Mouse (Mus musculus) lung, embryonic 16.5 days (tissue): ENCODE measurements around the gene Brd4. TPM values are rescaled to one million over a fixed set of nuclear protein-coding genes. Genes with fewer than 3 reads are reported as not detected.

Experiments
- ATAC-seq: fragments of 200-750 bp; cut with Nextera tagmentation; 2 replicates; pipeline ENCODE4 v1.8.0; 2017; ENCODE audit warnings: low read depth, mild to moderate bottlenecking, moderate library complexity
- H3K27ac ChIP-seq: fragments of 300-500 bp; sonication (generic); 2 replicates; pipeline ENCODE4 v1.5.1; 2014; ENCODE audit warnings: mild to moderate bottlenecking, control low read depth, low read length
- H3K27me3 ChIP-seq: fragments of 300-500 bp; sonication (generic); 2 replicates; pipeline ENCODE4 v1.6.1; 2014; ENCODE audit warnings: low read depth, low read length, mixed read lengths; ENCODE audit not compliant: control insufficient read depth, insufficient read depth
- H3K36me3 ChIP-seq: fragments of 300-500 bp; sonication (generic); 2 replicates; pipeline ENCODE4 v1.6.1; 2014; ENCODE audit warnings: low read length; ENCODE audit not compliant: control insufficient read depth, insufficient read depth
- H3K4me1 ChIP-seq: fragments of 300-500 bp; sonication (generic); replicated peaks from 2 replicates; pipeline ENCODE4 v1.6.1; 2014; ENCODE audit warnings: low read length, mixed read lengths; ENCODE audit not compliant: control insufficient read depth, insufficient read depth
- H3K4me2 ChIP-seq: fragments of 300-500 bp; sonication (generic); 2 replicates; pipeline ENCODE4 v1.6.1; 2014; ENCODE audit warnings: low read depth, low read length, control low read depth
- H3K4me3 ChIP-seq: fragments of 300-500 bp; sonication (generic); 2 replicates; pipeline ENCODE4 v1.5.1; 2014; ENCODE audit warnings: mild to moderate bottlenecking, low read length, control low read depth
- H3K9ac ChIP-seq: fragments of 300-500 bp; sonication (generic); 2 replicates; pipeline ENCODE4 v1.6.1; 2014; ENCODE audit warnings: low read length, control low read depth
- H3K9me3 ChIP-seq: fragments of 300-500 bp; sonication (generic); 2 replicates; pipeline ENCODE4 v1.6.1; 2016; ENCODE audit warnings: low read length; ENCODE audit not compliant: control insufficient read depth
- WGBS: fragments of 180-500 bp; shearing (Covaris S2); extraction: QIAGEN DNeasy Blood & Tissue Kit; methylation state at CpG from one replicate; pipeline ENCODE4 v1.1.7; 2014; 5-methylcytosine and 5-hydroxymethylcytosine counted together
- polyA plus RNA-seq: library from polyadenylated mRNA; unstranded; fragments of >200 nt; fragmentation: Nextera tagmentation; extraction: Ambion mirVana; gene quantifications from 2 replicates; pipeline ENCODE4 v1.2.1, GENCODE M21; 2015

Gene Brd4
- polyA plus RNA-seq, 1 experiment from 2014 or later = 83.2 TPM

DNA sequence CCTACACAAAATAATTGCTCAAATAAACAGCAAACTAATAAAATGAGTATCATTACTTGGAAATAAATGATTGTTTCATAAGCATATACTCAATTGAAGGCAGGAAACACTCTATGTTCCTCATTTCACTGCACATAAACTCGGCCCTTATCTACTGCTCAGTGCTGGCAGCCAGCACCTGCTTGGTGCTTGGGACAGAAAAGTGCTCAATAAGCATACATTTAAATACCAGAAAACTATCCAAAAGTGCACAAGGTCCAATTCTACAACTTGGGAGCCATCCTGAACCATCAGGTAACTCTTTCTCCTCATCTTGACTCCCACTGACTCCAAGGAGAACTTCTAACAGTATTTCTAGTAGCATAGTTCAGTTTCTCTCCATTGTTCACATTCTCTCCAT is 16.9 kb downstream of the Brd4 start:
- no peaks in the 10 kb centered on the region; the same call in 1 of the 2 replicates for H3K4me1 ChIP-seq
- no peak overlapping the region for H3K4me2 ChIP-seq
- 55% methylated on average over 1 of the region's 1 CpGs for WGBS
- H3K9ac ChIP-seq = no peak overlapping the region
- no peaks in the 10 kb centered on the region for H3K36me3 ChIP-seq
- no peak for ATAC-seq
- H3K27ac ChIP-seq = no peak overlapping the region
- H3K4me3 ChIP-seq = no peak overlapping the region
- H3K27me3 ChIP-seq = no peaks in the 10 kb centered on the region
- no peaks in the 10 kb centered on the region for H3K9me3 ChIP-seq

DNA sequence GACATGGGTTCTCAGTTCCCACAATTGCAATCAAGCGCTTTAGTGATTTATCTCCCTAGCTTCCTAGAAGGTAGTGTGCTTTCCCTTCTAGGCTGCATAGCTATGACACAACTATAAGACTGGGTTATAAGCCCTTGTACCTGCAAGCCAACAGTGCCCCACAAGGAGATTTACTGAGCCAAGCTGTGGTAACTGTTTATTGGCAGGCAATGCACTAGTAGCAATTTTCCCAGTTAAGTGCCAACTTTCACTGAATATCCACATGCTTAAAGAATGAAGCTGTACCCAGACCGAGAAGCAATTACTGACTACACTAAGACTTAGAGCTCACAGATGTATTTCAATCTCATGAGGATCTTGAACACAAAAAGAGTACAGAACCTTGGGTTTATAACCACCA is 20.9 kb downstream of the Brd4 start:
- Histone ChIP-seq H3K4me1 (no peaks in the 10 kb centered on the region; the same call in 1 of the 2 replicates), H3K36me3 (no peaks in the 10 kb centered on the region), H3K4me3 (no peak overlapping the region), H3K27ac (no peak overlapping the region), H3K4me2 (no peak overlapping the region), H3K27me3 (no peaks in the 10 kb centered on the region), H3K9ac (no peak overlapping the region), H3K9me3 (no peaks in the 10 kb centered on the region)
- WGBS = 89% methylated on average over 2 of the region's 2 CpGs
- ATAC-seq = no peak

DNA sequence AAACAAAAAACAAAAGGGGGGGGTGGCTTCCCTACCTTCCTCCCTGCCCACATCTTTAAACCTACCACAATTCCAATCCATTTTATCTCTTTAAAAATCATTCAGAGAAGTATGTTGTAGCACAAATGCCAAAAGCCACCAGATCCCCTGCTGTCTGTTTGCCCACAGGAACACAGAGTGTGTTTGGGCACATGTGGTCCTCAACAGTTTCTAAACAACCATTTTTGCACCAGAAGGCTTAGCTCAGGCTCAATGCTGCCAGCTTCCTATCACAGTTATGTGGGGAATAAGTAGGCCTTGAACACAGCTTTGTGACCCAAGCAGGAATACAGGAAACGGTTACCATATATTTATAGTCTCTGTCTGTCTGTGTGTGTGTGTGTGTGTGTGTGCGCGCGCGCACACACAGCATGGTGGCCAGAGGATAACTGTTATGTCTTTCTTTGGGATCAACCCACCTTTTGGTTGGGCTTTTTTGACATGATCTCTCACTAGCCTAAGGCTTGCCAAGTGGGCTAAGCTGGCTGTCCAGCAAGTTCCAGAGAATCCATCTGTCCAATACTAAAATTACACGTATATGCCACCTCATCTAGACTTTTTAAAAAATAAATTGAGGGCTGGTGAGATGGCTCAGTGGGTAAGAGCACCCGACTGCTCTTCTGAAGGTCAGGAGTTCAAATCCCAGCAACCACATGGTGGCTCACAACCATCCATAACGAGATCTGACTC is 21.5 kb downstream of the Brd4 start:
- H3K4me2 ChIP-seq = no peak overlapping the region
- no peaks in the 10 kb centered on the region; the same call in 1 of the 2 replicates for H3K4me1 ChIP-seq
- WGBS = 89% methylated on average over 8 of the region's 8 CpGs
- H3K4me3 ChIP-seq = no peak overlapping the region
- no peaks in the 10 kb centered on the region for H3K27me3 ChIP-seq
- H3K9ac ChIP-seq = no peak overlapping the region
- no peaks in the 10 kb centered on the region for H3K36me3 ChIP-seq
- no peaks in the 10 kb centered on the region for H3K9me3 ChIP-seq
- H3K27ac ChIP-seq = no peak overlapping the region
- no peak for ATAC-seq

DNA sequence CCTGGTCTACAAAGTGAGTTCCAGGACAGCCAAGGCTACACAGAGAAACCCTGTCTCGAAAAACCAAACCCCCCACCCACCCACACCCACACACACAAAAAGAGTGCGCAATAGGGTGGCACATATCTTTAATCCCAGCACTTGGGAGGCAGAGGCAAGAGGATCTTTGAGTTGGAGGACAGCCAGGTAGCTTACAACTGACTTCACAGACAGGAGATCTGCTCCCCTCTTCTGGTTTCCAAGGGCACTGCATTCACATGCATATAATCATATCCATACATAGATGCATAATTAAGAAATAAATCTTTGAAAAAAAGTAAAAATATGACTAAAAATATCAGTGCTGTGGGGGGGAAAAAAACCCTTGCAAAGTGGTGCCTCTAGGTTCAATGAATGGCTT is 25.7 kb downstream of the Brd4 start:
- Histone ChIP-seq H3K9me3 (no peaks in the 10 kb centered on the region), H3K4me1 (peaks cover 3% of the 10 kb centered on the region; the same call in 1 of the 2 replicates), H3K27me3 (no peaks in the 10 kb centered on the region), H3K9ac (no peak overlapping the region), H3K36me3 (no peaks in the 10 kb centered on the region), H3K27ac (no peak overlapping the region), H3K4me2 (no peak overlapping the region), H3K4me3 (no peak overlapping the region)
- ATAC-seq = no peak
- WGBS = 100% methylated on average over 2 of the region's 2 CpGs

DNA sequence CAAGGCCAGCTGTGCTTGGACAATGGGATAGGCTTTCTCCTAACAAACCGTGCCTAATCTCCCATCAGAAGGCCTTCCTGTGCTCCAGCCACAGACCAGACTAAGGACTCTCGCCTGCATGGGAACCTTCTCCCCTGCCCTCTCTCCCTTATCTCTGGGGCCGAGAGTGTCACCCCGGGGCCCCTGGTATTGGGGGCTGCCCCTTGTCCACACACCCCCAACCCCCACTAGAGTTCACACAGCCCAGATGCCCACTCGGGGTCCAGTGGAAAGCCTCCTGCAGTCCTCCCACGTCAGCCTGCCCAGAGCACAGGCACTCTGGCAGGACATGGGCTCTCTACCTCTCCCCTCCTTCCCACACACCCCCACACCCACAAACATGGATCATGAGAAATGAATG is 26.6 kb downstream of the Brd4 start:
- Histone ChIP-seq H3K4me1 (0 out of 2 replicates have a peak, but pooled peaks cover 5% of the 10 kb centered on the region), H3K27ac (no peak overlapping the region), H3K4me2 (no peak overlapping the region), H3K36me3 (no peaks in the 10 kb centered on the region), H3K27me3 (no peaks in the 10 kb centered on the region), H3K9ac (no peak overlapping the region), H3K9me3 (no peaks in the 10 kb centered on the region), H3K4me3 (no peak overlapping the region)
- ATAC-seq = no peak
- 63% methylated on average over 6 of the region's 6 CpGs for WGBS

DNA sequence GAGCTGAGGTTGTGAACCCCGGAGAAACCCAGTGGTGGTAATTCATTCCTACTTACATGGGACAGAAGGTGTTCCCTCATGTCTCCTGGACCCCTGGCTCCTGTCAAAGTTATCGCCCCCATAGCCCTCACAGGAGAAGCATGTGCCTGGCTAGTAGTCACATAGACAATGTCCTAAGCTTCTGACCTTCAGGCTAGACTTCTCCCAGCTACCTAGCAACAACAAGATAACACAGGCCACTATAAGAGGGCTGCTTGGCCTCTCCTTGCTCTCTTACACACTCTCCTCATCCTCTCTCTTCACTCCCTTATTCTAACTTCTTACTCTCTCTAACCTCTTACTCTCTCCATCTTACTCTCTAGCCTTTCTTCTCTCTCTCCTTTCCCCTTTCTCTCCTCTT is 27.1 kb downstream of the Brd4 start:
- no peak for ATAC-seq
- H3K4me1 ChIP-seq = 0 out of 2 replicates have a peak, but pooled peaks cover 5% of the 10 kb centered on the region
- H3K9ac ChIP-seq = no peak overlapping the region
- H3K27ac ChIP-seq = no peak overlapping the region
- no peak overlapping the region for H3K4me3 ChIP-seq
- no peaks in the 10 kb centered on the region for H3K9me3 ChIP-seq
- H3K36me3 ChIP-seq = no peaks in the 10 kb centered on the region
- H3K4me2 ChIP-seq = no peak overlapping the region
- H3K27me3 ChIP-seq = no peaks in the 10 kb centered on the region
- 89% methylated on average over 2 of the region's 2 CpGs for WGBS

DNA sequence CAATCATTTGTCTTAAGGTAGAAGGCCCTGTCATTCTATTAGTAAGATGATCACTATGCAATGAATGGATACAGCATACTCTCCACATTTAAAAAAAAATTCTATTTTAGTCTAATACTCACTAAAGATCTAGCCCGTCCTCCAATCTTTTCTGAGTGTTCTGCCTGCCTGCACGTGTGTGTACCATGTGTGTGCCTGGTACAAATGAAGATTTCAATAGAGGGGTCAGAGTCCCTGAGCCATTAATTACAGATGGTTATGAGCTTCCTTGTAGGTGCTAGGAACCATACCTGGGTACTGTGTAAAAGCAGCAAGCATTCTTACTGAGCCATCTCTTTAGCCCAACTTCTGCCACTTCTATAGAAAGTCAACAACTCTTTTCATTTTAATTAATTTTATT is 27.6 kb downstream of the Brd4 start:
- 0 out of 2 replicates have a peak, but pooled peaks cover 5% of the 10 kb centered on the region for H3K4me1 ChIP-seq
- no peak overlapping the region for H3K4me3 ChIP-seq
- 76% methylated on average over 2 of the region's 2 CpGs for WGBS
- no peaks in the 10 kb centered on the region for H3K27me3 ChIP-seq
- no peak overlapping the region for H3K9ac ChIP-seq
- H3K9me3 ChIP-seq = no peaks in the 10 kb centered on the region
- H3K27ac ChIP-seq = no peak overlapping the region
- no peak for ATAC-seq
- H3K36me3 ChIP-seq = no peaks in the 10 kb centered on the region
- no peak overlapping the region for H3K4me2 ChIP-seq

DNA sequence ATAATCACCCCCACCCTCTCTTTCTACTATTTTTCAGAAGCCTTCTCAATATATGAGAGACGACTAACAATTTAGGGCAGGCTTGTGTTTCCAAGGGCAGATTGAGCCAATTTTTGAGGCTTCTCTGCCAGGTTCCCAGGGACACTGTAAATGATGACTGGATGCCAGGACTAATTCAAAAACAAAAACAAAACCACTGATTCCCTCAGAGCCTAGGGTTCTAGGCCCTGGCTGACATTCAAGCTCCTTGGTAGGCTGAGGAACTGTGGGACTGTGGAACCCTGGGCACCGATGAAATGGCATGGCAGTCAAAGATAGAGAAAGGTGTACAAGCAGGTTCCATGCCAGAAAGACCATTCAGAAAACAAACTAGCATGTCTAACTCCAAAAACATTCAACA is 31.3 kb downstream of the Brd4 start:
- Histone ChIP-seq H3K4me2 (no peak overlapping the region), H3K9me3 (no peaks in the 10 kb centered on the region), H3K27ac (no peak overlapping the region), H3K27me3 (no peaks in the 10 kb centered on the region), H3K9ac (no peak overlapping the region), H3K4me1 (0 out of 2 replicates have a peak, but pooled peaks cover 5% of the 10 kb centered on the region), H3K36me3 (no peaks in the 10 kb centered on the region), H3K4me3 (no peak overlapping the region)
- WGBS = 86% methylated on average over 2 of the region's 2 CpGs
- no peak for ATAC-seq

DNA sequence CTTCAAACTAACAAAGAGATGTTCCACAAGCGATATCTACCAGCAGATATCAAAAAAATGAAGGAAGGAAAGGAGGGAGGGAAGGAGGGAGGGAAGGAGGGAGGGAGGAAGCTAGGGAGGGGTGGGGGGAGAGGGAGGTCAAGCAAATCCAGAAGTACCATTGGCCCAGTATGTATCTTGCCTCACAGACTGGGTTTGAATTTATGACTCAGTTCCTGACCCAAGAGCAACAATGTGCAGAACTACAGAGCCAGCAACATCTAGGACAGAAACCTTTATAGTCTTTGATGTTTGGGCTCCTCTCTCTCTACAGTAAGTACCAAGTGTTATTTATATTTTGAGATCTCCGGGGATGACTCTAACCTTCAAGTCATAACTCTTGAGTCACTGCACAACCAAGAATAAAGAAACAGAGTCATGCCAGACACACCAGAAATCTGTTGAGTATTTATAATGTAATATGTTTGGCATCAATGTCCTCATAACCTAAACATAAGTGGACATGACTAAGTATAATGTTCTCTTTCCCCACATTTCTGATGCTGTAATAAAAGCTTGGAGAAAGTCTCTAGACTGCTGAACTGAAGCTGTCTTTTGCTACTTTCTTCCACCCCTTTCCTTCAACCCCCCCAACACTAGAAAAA is 32.6 kb downstream of the Brd4 start:
- H3K9ac ChIP-seq = no peak overlapping the region
- no peaks in the 10 kb centered on the region for H3K36me3 ChIP-seq
- no peaks in the 10 kb centered on the region for H3K27me3 ChIP-seq
- H3K4me2 ChIP-seq = no peak overlapping the region
- H3K4me1 ChIP-seq = peaks cover 9% of the 10 kb centered on the region
- no peaks in the 10 kb centered on the region for H3K9me3 ChIP-seq
- no peak overlapping the region for H3K27ac ChIP-seq
- WGBS = 64% methylated on average over 2 of the region's 2 CpGs
- peak; percentile 70 for ATAC-seq
- no peak overlapping the region for H3K4me3 ChIP-seq
